In genomic region chr9:110697465-110697864, GRCm38 (mm10) we compare ENCODE assay signal across 14 mouse cellular contexts. TPM values are rescaled to one million over a fixed set of nuclear protein-coding genes. Genes with fewer than 3 reads are reported as not detected.
DNase-seq lines count a peak whose midpoint lies in the region; ATAC-seq and TF ChIP-seq lines count a peak whose summit lies in the region.
"Had no signal": no experiment of that assay in that cellular context is flagged by ENCODE, and none has a peak within 500 bp of the region (broad histone marks: within the 10 kb centered on the region; RNA-seq: fewer than 3 reads in every experiment).

No protein-coding gene starts in this region.

- POLR2A ChIA-PET in Patski (lab: Charles Lee), result no interaction called here

- 0 out of 2 replicates have a peak overlapping the region, but pooled peaks have one; percentile 16 for H3K9ac ChIP-seq in heart, embryonic 14.5 days (ENCODE audit: low read length)
- no peak overlapping the region for H3K9ac ChIP-seq in stomach, postnatal 0 days (ENCODE audit: low read length)
- H3K9ac ChIP-seq: midbrain, embryonic 12.5 days had no signal

- peaks cover 36% of the 10 kb centered on the region for H3K36me3 ChIP-seq in heart, embryonic 14.5 days (ENCODE audit: control insufficient read depth, insufficient read depth, low read length)
- H3K36me3 ChIP-seq in heart, embryonic 10.5 days, result peaks cover 43% of the 10 kb centered on the region
- 0 out of 2 replicates have a peak, but pooled peaks cover 7% of the 10 kb centered on the region for H3K36me3 ChIP-seq in stomach, postnatal 0 days (ENCODE audit: control insufficient read depth, insufficient read depth, low read length)

- TF ChIP-seq CTCF in Patski (IDR thresholded peaks at IDR 0.05), result no peak
- no peak for TF ChIP-seq CTCF in stomach, postnatal 0 days (IDR thresholded peaks at IDR 0.05; ENCODE audit: low read depth)

- no peak overlapping the region for H3K4me2 ChIP-seq in heart, embryonic 14.5 days (ENCODE audit: low read length)
- H3K4me2 ChIP-seq in stomach, postnatal 0 days (replicated peaks; ENCODE audit: low read depth), result no peak overlapping the region
- H3K4me2 ChIP-seq: midbrain, embryonic 12.5 days had no signal

- no peak for DNase-seq in heart, embryonic 10.5 days (ENCODE audit: low spot score)
- DNase-seq in left cerebral cortex, postnatal 4 days, result peak; percentile 61
- no peak for DNase-seq in left cerebral cortex, adult 11 months (ENCODE audit: low spot score)
- DNase-seq in Patski (ENCODE audit: low read depth, low spot score), result no peak
- no peak for DNase-seq in stomach, postnatal 0 days (ENCODE audit: low spot score)
- no peak for DNase-seq in ovary, postnatal 36 days (ENCODE audit: low spot score)
- DNase-seq: lung, postnatal 14 days; thymus, postnatal 25 days had no signal

- no peak for ATAC-seq in heart, embryonic 14.5 days (ENCODE audit: insufficient number of reproducible peaks, insufficient read depth, low FRiP score, low read depth)
- ATAC-seq in Patski, result peak; percentile 46
- peak; percentile 72 for ATAC-seq in stomach, postnatal 0 days (ENCODE audit: low FRiP score, low TSS enrichment)
- ATAC-seq: activated CD4-positive, CD25-positive, alpha-beta regulatory T cell, adult 4 months; inflammation-experienced regulatory T-cells, adult 6 months had no signal

- H3K9me3 ChIP-seq in heart, embryonic 14.5 days (ENCODE audit: control insufficient read depth, low read length), result no peaks in the 10 kb centered on the region
- H3K9me3 ChIP-seq in heart, embryonic 10.5 days, result no peaks in the 10 kb centered on the region
- no peaks in the 10 kb centered on the region for H3K9me3 ChIP-seq in stomach, postnatal 0 days (ENCODE audit: control insufficient read depth, low read length)
- H3K9me3 ChIP-seq: midbrain, embryonic 12.5 days had no signal

- 81% methylated on average over 3 of the region's 3 CpGs for WGBS in heart, embryonic 14.5 days
- WGBS in heart, embryonic 10.5 days, result 89% methylated on average over 3 of the region's 3 CpGs
- WGBS in stomach, postnatal 0 days, result 61% methylated on average over 3 of the region's 3 CpGs

- H3K27ac ChIP-seq in heart, embryonic 14.5 days (replicated peaks in 1 of 2; ENCODE audit: control insufficient read depth in 1 of 2, insufficient read depth in 1 of 2, low read depth in 2 of 2, low read length in 2 of 2), result no peak overlapping the region
- no peak overlapping the region for H3K27ac ChIP-seq in heart, embryonic 10.5 days
- peak overlapping the region; percentile 86 for H3K27ac ChIP-seq in stomach, postnatal 0 days (replicated peaks)
- H3K27ac ChIP-seq: left cerebral cortex, adult 2 months; midbrain, embryonic 12.5 days had no signal

- TF ChIP-seq EP300 in stomach, postnatal 0 days (optimal IDR thresholded peaks at IDR 0.05), result no peak

- intact Hi-C loops in left cerebral cortex, postnatal 4 days (cut with DNase I), result loop anchor here (5.0 kb wide), 1 partner anchor 60 kb away; no protein-coding TSS in a partner anchor

- in situ Hi-C loops in Patski (cut with MboI; ENCODE audit: low pct_unique_long_range_greater_than_20kb), result no loop called here

- peaks cover 6 to 21% of the 10 kb centered on the region in 2 experiments; a peak in 3 of 4 replicates for H3K4me1 ChIP-seq in heart, embryonic 14.5 days (ENCODE audit: control insufficient read depth in 2 of 2, insufficient read depth in 2 of 2, low read length in 2 of 2)
- H3K4me1 ChIP-seq in heart, embryonic 10.5 days, result peaks cover 16% of the 10 kb centered on the region
- no peaks in the 10 kb centered on the region for H3K4me1 ChIP-seq in stomach, postnatal 0 days (replicated peaks; ENCODE audit: control insufficient read depth, insufficient read depth)
- H3K4me1 ChIP-seq: midbrain, embryonic 12.5 days had no signal

- CTCF ChIA-PET in Patski (lab: Charles Lee), result interaction anchor here (0.9 to 1.0 kb wide), 2 partner anchors 10 to 19 kb away, joined by 3 read pairs; no protein-coding TSS in a partner anchor

- no peaks in the 10 kb centered on the region for H3K27me3 ChIP-seq in heart, embryonic 14.5 days (ENCODE audit: control insufficient read depth, insufficient read depth, low read length)
- no peaks in the 10 kb centered on the region for H3K27me3 ChIP-seq in heart, embryonic 10.5 days (ENCODE audit: insufficient read depth, poor library complexity, severe bottlenecking)
- H3K27me3 ChIP-seq in Patski, result no peaks in the 10 kb centered on the region
- H3K27me3 ChIP-seq in stomach, postnatal 0 days (ENCODE audit: control insufficient read depth, insufficient read depth, low read length), result no peaks in the 10 kb centered on the region
- H3K27me3 ChIP-seq: midbrain, embryonic 12.5 days had no signal

- no peak overlapping the region for H3K4me3 ChIP-seq in heart, embryonic 14.5 days (ENCODE audit: control insufficient read depth in 1 of 2, insufficient read depth in 1 of 2, low read depth in 1 of 2, low read length in 2 of 2)
- no peak overlapping the region for H3K4me3 ChIP-seq in heart, embryonic 10.5 days
- H3K4me3 ChIP-seq in stomach, postnatal 0 days (ENCODE audit: low read depth, low read length), result no peak overlapping the region
- H3K4me3 ChIP-seq: left cerebral cortex, adult 2 months; midbrain, embryonic 12.5 days had no signal

RNA-seq across cellular contexts. Expression of gene Ccdc12, which starts 41.2 kb away (rescaled TPM):
- polyA plus RNA-seq in heart, embryonic 14.5 days (2014; fragmentation: Nextera tagmentation; extraction: Ambion mirVana), result 146 and 147 TPM in 2 replicates
- polyA plus RNA-seq in heart, embryonic 10.5 days (2016; fragmentation: Nextera tagmentation; extraction: Ambion mirVana), result 159 and 189 TPM in 2 replicates
- total RNA-seq in left cerebral cortex, postnatal 4 days (2021), result 10 to 100 TPM; 43.1 to 46.6 TPM
- polyA plus RNA-seq in Patski (2021), result 88.1 TPM
- 139 and 144 TPM in 2 replicates for polyA plus RNA-seq in stomach, postnatal 0 days (2015; fragmentation: Nextera tagmentation; extraction: Ambion mirVana)

RNA-seq across cellular contexts. Expression of gene Nbeal2, which starts 43.5 kb away (rescaled TPM):
- 2.4 and 2.7 TPM in 2 replicates for polyA plus RNA-seq in heart, embryonic 14.5 days (2014; fragmentation: Nextera tagmentation; extraction: Ambion mirVana)
- polyA plus RNA-seq in heart, embryonic 10.5 days (2016; fragmentation: Nextera tagmentation; extraction: Ambion mirVana), result 2.4 and 3.1 TPM in 2 replicates
- 10 to 100 TPM; 13.0 to 14.6 TPM for total RNA-seq in left cerebral cortex, postnatal 4 days (2021)
- 20.0 TPM for polyA plus RNA-seq in Patski (2021)
- 5.7 and 6.2 TPM in 2 replicates for polyA plus RNA-seq in stomach, postnatal 0 days (2015; fragmentation: Nextera tagmentation; extraction: Ambion mirVana)

RNA-seq across cellular contexts. Expression of gene Myl3, which starts 44.2 kb away (rescaled TPM):
- polyA plus RNA-seq in heart, embryonic 14.5 days (2014; fragmentation: Nextera tagmentation; extraction: Ambion mirVana), result 4,569 and 4,875 TPM in 2 replicates
- polyA plus RNA-seq in heart, embryonic 10.5 days (2016; fragmentation: Nextera tagmentation; extraction: Ambion mirVana), result 1,835 and 3,713 TPM in 2 replicates
- total RNA-seq in left cerebral cortex, postnatal 4 days (2021), result 1 to 10 TPM in 1 of 2 experiments, under 1 TPM in 1; 0.87 to 1.1 TPM
- polyA plus RNA-seq in Patski (2021), result 0.19 TPM
- polyA plus RNA-seq in stomach, postnatal 0 days (2015; fragmentation: Nextera tagmentation; extraction: Ambion mirVana), result 0.11 and 0.27 TPM in 2 replicates
- total RNA-seq: left cerebral cortex, adult 2 months had no signal
- polyA plus RNA-seq: activated CD4-positive, CD25-positive, alpha-beta regulatory T cell, adult 4 months; inflammation-experienced regulatory T-cells, adult 6 months; liver, adult 2 months had no signal

RNA-seq across cellular contexts. Expression of gene Pth1r, which starts 49.5 kb away (rescaled TPM):
- polyA plus RNA-seq in heart, embryonic 14.5 days (2014; fragmentation: Nextera tagmentation; extraction: Ambion mirVana), result 22.2 and 23.9 TPM in 2 replicates
- polyA plus RNA-seq in heart, embryonic 10.5 days (2016; fragmentation: Nextera tagmentation; extraction: Ambion mirVana), result 41.3 and 49.7 TPM in 2 replicates
- 10 to 100 TPM; 11.2 to 11.6 TPM for total RNA-seq in left cerebral cortex, postnatal 4 days (2021)
- 9.9 TPM for polyA plus RNA-seq in Patski (2021)
- 10.5 and 10.6 TPM in 2 replicates for polyA plus RNA-seq in stomach, postnatal 0 days (2015; fragmentation: Nextera tagmentation; extraction: Ambion mirVana)
- polyA plus RNA-seq: activated CD4-positive, CD25-positive, alpha-beta regulatory T cell, adult 4 months; inflammation-experienced regulatory T-cells, adult 6 months had no signal

Comparison
In these comparisons a context has a peak if more than half of its experiments do, and no peak if none do; other contexts are left out.
1. RNA of gene Myl3, which starts 44.2 kb away (polyA plus RNA-seq): 4,569 to 4,875 TPM in heart, embryonic 14.5 days and 1,835 to 3,713 TPM in heart, embryonic 10.5 days; 0.19 TPM in Patski (single experiment) and 0.11 to 0.27 TPM in stomach, postnatal 0 days; every median in the first group is over 1,000 times any median in the second.